Mouse (Mus musculus) ES-Bruce4 (cell line): ENCODE data around the gene Tatdn2.

ENCODE experiments used
- CTCF ChIP-seq: IDR thresholded peaks from one replicate; pipeline ENCODE4 v1.8.1; 2011; ENCODE audit warnings: low read depth, low read length
- EP300 ChIP-seq: IDR thresholded peaks from 2 replicates; pipeline ENCODE4 v1.6.1; 2011; ENCODE audit warnings: low read depth, low read length; ENCODE audit not compliant: insufficient read depth

DNA sequence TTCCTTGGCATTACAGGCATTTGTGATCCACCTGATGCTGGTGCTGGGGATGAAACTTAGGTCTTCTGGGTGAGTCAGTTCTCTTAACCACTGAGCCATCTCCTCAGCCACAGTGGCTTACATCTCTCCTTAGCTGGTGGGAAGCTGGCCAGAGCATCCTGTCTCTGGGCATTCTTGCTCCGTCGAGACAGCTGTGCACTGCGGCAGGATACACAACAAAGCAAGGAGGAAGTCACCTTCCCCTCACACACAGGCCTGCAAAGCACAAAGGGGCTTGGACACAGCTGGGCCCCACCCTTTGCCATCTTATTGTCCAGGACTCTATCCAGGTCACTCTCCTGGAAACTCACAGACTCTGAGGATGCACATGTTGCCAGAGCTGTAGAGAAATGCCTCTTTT, 38.6 kb upstream of the Tatdn2 start:
- no peak for TF ChIP-seq CTCF
- TF ChIP-seq EP300: 0 out of 2 replicates have a peak, but pooled peaks have one; percentile 50
